Mouse (Mus musculus) bone marrow macrophage, adult 2 months (primary cell): ENCODE data around the gene Abtb2. TPM values are rescaled to one million over a fixed set of nuclear protein-coding genes. Genes with fewer than 3 reads are reported as not detected.

Experiments used
- H3K27ac ChIP-seq: 2 replicates; pipeline ENCODE4 v1.5.1; 2012; ENCODE audit warnings: low read depth, low read length; ENCODE audit not compliant: insufficient read depth
- H3K4me1 ChIP-seq: 2 replicates; pipeline ENCODE4 v1.6.1; 2012; ENCODE audit warnings: low read length; ENCODE audit not compliant: control insufficient read depth, insufficient read depth
- H3K4me3 ChIP-seq: 2 replicates; pipeline ENCODE4 v1.5.1; 2012; ENCODE audit warnings: mild to moderate bottlenecking, low read length, moderate library complexity; ENCODE audit not compliant: insufficient read depth
- CTCF ChIP-seq: IDR thresholded peaks from 2 replicates; pipeline ENCODE4 v1.5.1; 2012; ENCODE audit warnings: low read depth, mild to moderate bottlenecking, low read length, moderate library complexity
- POLR2A ChIP-seq: IDR thresholded peaks from 2 replicates; pipeline ENCODE4 v1.6.1; 2012; ENCODE audit warnings: mild to moderate bottlenecking, low read depth, low read length, borderline replicate concordance
- polyA plus RNA-seq: library from polyadenylated mRNA; stranded (reverse); fragments of >200 nt; gene quantifications from 2 replicates; pipeline ENCODE4 v1.2.4, GENCODE M21; 2012; ENCODE audit not compliant: missing spikeins, insufficient read depth, insufficient read length

Gene Abtb2
- polyA plus RNA-seq, 1 experiment: 0.32 TPM

GRCm38 (mm10) chr2:103656028-103656427, 89.9 kb downstream of the Abtb2 start:
- Histone ChIP-seq H3K4me3 (no peak overlapping the region), H3K4me1 (peaks cover 6% of the 10 kb centered on the region), H3K27ac (no peak overlapping the region)
- TF ChIP-seq CTCF (no peak), POLR2A (no peak)

GRCm38 (mm10) chr2:103659167-103659566, 93.1 kb downstream of the Abtb2 start:
- no peak overlapping the region for H3K4me3 ChIP-seq
- no peak overlapping the region for H3K27ac ChIP-seq
- H3K4me1 ChIP-seq: peaks cover 30% of the 10 kb centered on the region
- TF ChIP-seq POLR2A: no peak
- no peak for TF ChIP-seq CTCF

DNA sequence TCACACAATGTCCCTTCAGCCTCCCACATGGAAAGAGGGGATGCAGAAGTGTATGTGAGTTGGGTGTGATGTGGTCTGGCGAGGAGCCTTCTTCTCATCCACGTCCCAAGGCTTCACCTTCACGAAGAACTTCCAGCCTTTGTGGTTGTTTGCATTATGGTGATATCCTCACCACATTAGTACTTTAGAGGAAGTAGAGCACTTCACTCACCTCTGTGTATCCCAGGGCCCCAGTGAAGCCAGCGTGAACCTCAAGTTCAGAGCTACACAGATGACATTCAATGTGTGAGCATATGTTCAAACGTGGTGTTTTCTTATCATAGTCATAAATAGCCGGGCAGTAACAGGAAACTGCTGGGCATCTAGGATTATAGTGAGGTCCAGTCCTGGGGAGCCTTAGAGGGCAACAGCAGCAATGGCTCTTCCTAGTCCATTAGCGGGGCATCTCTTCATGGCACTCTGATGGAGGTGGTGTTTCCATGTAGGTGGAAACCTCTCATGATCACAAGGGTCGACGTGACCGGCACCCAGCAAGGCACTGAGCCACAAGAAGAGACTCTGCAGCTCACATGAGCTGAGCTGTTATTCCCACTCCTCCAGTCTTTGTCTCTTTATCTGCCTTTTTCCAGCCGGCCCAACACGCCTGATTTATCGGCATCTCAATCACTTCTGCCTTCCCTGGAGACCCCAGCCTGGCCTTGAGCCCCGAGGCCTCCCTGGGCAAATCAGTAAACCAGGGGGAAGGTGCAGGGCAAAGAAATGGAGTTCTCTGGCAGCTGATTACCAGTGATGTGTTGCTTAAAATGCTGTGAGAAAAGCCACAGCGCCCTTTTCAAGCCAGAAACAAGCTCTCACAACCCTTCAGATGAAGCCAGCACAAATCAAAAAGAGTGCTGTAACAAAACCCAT, 93.8 kb downstream of the Abtb2 start:
- Histone ChIP-seq H3K27ac (no peak overlapping the region), H3K4me1 (peaks cover 30% of the 10 kb centered on the region), H3K4me3 (no peak overlapping the region)
- TF ChIP-seq POLR2A (no peak), CTCF (no peak)

GRCm38 (mm10) chr2:103661696-103662095, 95.6 kb downstream of the Abtb2 start:
- Histone ChIP-seq H3K4me3 (no peak overlapping the region), H3K4me1 (peaks cover 24% of the 10 kb centered on the region), H3K27ac (no peak overlapping the region)
- no peak for TF ChIP-seq POLR2A
- no peak for TF ChIP-seq CTCF

DNA sequence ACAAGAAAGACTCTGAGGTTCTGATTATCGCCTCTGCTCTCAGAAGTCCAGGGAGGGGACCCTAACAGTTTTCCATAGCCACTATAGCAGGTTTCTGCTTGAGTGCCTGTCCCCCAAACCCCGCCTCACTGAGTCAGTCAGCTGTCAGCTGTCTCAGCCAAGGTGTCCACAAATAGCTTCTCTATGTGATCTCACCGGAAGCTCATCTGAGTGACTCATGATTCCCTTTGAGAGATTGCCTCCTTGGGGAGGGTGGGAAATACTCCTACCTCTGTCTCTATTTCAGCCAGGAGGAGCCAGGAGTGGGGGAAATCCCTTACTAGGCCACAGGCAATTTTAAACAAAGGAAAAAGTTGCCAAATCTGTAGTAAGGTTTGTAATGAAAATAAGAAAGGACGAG, 96.0 kb downstream of the Abtb2 start:
- H3K4me3 ChIP-seq: no peak overlapping the region
- H3K4me1 ChIP-seq: peaks cover 24% of the 10 kb centered on the region
- no peak for TF ChIP-seq POLR2A
- TF ChIP-seq CTCF: no peak
- no peak overlapping the region for H3K27ac ChIP-seq

DNA sequence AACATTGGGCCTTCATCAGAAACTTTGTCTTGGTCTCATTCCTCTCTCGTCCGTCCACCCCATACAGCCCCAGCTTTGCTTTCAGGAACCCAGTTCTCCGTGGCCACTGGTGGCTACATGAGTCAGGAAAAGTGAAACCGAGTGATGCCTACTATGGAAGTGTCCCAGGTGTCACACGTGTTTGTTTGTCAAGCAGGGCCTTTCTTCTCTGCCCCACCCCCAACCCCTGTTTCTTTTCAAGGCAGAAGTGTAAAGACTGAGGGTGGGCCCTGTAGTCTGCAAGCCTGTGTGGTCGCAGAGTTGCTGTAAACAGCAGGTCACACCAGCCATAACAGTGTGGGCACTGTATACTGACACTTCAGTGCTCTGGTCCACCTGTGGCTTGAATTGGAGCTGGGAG, 98.2 kb downstream of the Abtb2 start:
- no peak overlapping the region for H3K27ac ChIP-seq
- peaks cover 37% of the 10 kb centered on the region for H3K4me1 ChIP-seq
- H3K4me3 ChIP-seq: no peak overlapping the region
- TF ChIP-seq CTCF (no peak), POLR2A (no peak)

DNA sequence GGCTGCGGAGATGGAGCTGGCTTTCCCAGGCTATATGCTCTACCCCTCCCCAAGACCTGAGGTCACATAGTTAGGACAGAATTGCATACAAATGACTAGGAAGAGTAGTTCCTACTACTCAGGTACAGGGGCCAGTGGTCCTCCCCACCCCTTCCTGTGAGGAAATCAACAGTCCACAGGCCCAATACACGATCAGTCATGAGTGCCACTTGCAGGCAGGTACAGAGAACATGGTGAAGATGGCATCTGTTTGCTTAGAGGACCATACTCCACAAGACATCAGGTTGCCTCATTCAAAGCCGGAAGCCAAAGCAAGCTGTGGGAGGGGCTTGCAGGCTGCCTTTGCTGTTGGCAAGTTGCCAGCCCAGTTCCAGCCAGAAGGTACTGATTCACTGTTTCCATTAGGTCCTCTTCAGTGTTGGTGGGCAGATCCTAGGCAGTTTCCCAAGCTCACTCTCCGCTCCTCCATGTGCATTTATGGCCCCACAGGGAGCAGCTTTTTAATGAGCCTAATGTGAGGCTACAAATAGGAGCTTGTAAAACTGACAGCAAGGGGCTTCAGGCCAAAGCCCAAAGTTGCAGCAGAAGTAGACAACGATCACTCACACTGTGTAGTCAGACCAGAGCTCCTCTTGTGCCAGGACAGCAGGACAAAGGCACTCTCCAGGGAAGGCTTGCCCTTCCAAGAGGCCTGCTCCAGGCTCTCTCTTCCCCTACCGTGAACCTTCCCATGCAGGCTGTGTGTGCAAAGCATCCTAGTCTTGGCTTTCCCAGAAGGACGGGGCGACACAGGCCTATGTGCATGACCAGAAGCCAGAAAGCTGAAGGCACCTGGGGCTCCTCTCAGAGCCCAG, 102.1 kb downstream of the Abtb2 start:
- TF ChIP-seq POLR2A (no peak), CTCF (no peak)
- H3K4me1 ChIP-seq: peaks cover 43% of the 10 kb centered on the region
- H3K4me3 ChIP-seq: no peak overlapping the region
- H3K27ac ChIP-seq: no peak overlapping the region

DNA sequence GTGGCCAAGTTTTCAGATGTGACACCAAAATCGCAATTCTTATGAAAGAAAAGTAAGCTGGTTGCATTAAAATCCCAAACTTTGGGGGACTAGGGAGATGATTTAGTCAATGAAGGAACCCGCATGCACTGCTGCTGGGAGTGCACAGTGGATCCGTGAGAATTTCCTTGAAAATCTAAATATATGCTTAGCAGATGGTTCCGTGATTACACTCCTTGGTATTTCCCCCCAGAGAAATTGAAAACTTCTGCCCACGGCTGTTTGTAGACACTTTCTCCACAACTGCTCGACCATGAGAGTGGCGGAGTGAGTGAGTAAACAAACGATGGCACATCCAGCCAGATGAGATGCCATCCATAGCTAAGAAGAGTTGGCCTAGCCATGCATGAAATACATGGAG, 102.8 kb downstream of the Abtb2 start:
- no peak for TF ChIP-seq CTCF
- TF ChIP-seq POLR2A: no peak
- Histone ChIP-seq H3K27ac (no peak overlapping the region), H3K4me3 (no peak overlapping the region), H3K4me1 (peaks cover 43% of the 10 kb centered on the region)

DNA sequence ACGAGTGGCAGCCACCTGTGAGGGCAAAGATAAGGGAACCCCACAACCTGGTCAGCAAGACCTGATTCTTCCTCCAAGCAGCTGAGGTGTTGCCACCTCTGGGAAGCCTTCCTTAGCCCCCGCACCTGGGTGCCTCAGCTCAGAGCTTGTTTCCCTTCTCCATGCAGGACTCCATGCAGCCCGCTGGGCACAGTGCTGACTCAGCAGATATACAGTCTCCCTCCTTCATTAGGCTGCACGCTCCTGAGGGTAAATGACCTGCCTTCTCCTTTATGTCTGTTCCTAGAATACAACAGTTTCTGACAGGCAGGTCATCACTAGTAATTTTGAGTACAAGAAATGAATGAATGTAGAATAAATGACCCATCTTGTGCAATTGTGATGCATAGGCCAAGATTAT, 103.5 kb downstream of the Abtb2 start:
- Histone ChIP-seq H3K27ac (no peak overlapping the region), H3K4me1 (peaks cover 45% of the 10 kb centered on the region), H3K4me3 (no peak overlapping the region)
- TF ChIP-seq POLR2A (no peak), CTCF (no peak)

DNA sequence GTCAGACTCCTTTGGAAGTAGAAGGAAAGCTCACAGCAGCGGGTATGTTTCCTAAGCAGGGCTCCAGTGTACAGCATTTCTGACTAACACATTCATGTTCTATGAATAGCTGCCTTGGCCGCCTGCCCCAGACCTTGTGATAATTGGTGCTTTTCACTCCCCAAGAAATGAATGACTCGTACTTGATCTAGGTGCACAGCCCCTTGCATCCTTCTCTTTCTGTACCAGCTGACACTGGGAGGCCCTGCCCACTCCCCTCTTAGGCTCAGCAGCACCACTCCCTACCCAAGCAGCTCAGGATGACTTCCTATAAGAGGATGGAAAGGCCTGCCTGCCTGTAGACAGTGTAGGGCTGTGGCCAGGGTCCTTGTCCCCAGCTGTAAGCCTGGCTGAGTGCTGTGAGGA, 104.2 kb downstream of the Abtb2 start:
- Histone ChIP-seq H3K4me1 (peaks cover 45% of the 10 kb centered on the region), H3K27ac (no peak overlapping the region), H3K4me3 (no peak overlapping the region)
- TF ChIP-seq CTCF (no peak), POLR2A (no peak)
